Mouse (Mus musculus) limb, embryonic 10.5 days (tissue): ENCODE data around the gene Gsx2. TPM values are rescaled to one million over a fixed set of nuclear protein-coding genes. Genes with fewer than 3 reads are reported as not detected.

Source experiments
- DNase-seq: peaks from one replicate; pipeline ENCODE4 v3.0.0-alpha.2; 2017; ENCODE audit warnings: low spot score
- H3K27ac ChIP-seq: fragments of 300-500 bp; sonication (generic); 2 replicates; pipeline ENCODE4 v1.5.1; 2016; ENCODE audit warnings: mild to moderate bottlenecking
- H3K27me3 ChIP-seq: fragments of 300-500 bp; sonication (generic); 2 replicates; pipeline ENCODE4 v1.6.1; 2016; ENCODE audit warnings: low read depth, mild to moderate bottlenecking; ENCODE audit not compliant: poor library complexity, severe bottlenecking
- H3K36me3 ChIP-seq: fragments of 300-500 bp; sonication (generic); 2 replicates; pipeline ENCODE4 v1.6.1; 2016; ENCODE audit warnings: mild to moderate bottlenecking, moderate library complexity
- H3K4me1 ChIP-seq: fragments of 300-500 bp; sonication (generic); 2 replicates; pipeline ENCODE4 v1.6.1; 2016
- H3K4me3 ChIP-seq: fragments of 300-500 bp; sonication (generic); 2 replicates; pipeline ENCODE4 v1.5.1; 2016; ENCODE audit warnings: mild to moderate bottlenecking, moderate library complexity
- H3K9me3 ChIP-seq: fragments of 300-500 bp; sonication (generic); replicated peaks from 2 replicates; pipeline ENCODE4 v1.6.1; 2016; ENCODE audit warnings: mild to moderate bottlenecking
- whole genome bisulfite sequencing: fragments of 180-500 bp; shearing (Covaris S2); methylation state at CpG from one replicate; pipeline ENCODE4 v1.1.7; 2016; 5-methylcytosine and 5-hydroxymethylcytosine counted together
- polyA plus RNA-seq: library from polyadenylated mRNA; unstranded; fragments of >200 nt; fragmentation: Nextera tagmentation; extraction: Ambion mirVana; gene quantifications from 2 replicates; pipeline ENCODE4 v1.2.1, GENCODE M21; 2016

The Gsx2 gene
- polyA plus RNA-seq, 1 experiment from 2014 or later = not detected

- DNase-seq = peak; percentile 49
- under 1% methylated on average over 27 of the region's 27 CpGs for WGBS
- Histone ChIP-seq H3K4me1 (peaks cover 21% of the 10 kb centered on the region), H3K27me3 (peaks cover 100% of the 10 kb centered on the region), H3K36me3 (no peaks in the 10 kb centered on the region), H3K4me3 (no peak overlapping the region), H3K9me3 (no peaks in the 10 kb centered on the region), H3K27ac (no peak overlapping the region)
These were observed 8.4 kb downstream of the Gsx2 start for GRCm38 (mm10) chr5:75083591-75084392.

GRCm38 (mm10) chr5:75084393-75084870 is 9.0 kb downstream of the Gsx2 start:
- Histone ChIP-seq H3K27ac (no peak overlapping the region), H3K9me3 (no peaks in the 10 kb centered on the region), H3K36me3 (no peaks in the 10 kb centered on the region), H3K27me3 (peaks cover 100% of the 10 kb centered on the region), H3K4me3 (no peak overlapping the region), H3K4me1 (peaks cover 21% of the 10 kb centered on the region)
- 4% methylated on average over 8 of the region's 8 CpGs for WGBS
- DNase-seq = no peak

- Histone ChIP-seq H3K4me1 (peaks cover 17% of the 10 kb centered on the region), H3K9me3 (no peaks in the 10 kb centered on the region), H3K27ac (no peak overlapping the region), H3K4me3 (no peak overlapping the region), H3K36me3 (no peaks in the 10 kb centered on the region), H3K27me3 (peaks cover 100% of the 10 kb centered on the region)
- peak; percentile 46 for DNase-seq
- under 1% methylated on average over 25 of the region's 25 CpGs for WGBS
These were observed 9.6 kb downstream of the Gsx2 start for GRCm38 (mm10) chr5:75084871-75085520.

- H3K4me3 ChIP-seq = no peak overlapping the region
- DNase-seq = peak; percentile 42
These were observed 10.1 kb downstream of the Gsx2 start for GRCm38 (mm10) chr5:75085521-75085875.

GRCm38 (mm10) chr5:75085906-75086305 is 10.5 kb downstream of the Gsx2 start:
- no peak for DNase-seq
- Histone ChIP-seq H3K4me1 (peaks cover 17% of the 10 kb centered on the region), H3K27me3 (peaks cover 94% of the 10 kb centered on the region), H3K9me3 (no peaks in the 10 kb centered on the region), H3K4me3 (no peak overlapping the region), H3K27ac (no peak overlapping the region), H3K36me3 (no peaks in the 10 kb centered on the region)
- WGBS = 9% methylated on average over 4 of the region's 4 CpGs

More at GRCm38 (mm10) chr5:75085521-75085875, 10.1 kb downstream of the Gsx2 start:
- no peaks in the 10 kb centered on the region for H3K36me3 ChIP-seq
- H3K9me3 ChIP-seq = no peaks in the 10 kb centered on the region
- peaks cover 17% of the 10 kb centered on the region for H3K4me1 ChIP-seq
- no peak overlapping the region for H3K27ac ChIP-seq
- peaks cover 98% of the 10 kb centered on the region for H3K27me3 ChIP-seq
- under 1% methylated on average over 17 of the region's 17 CpGs for WGBS

- no peak for DNase-seq
- no peaks in the 10 kb centered on the region for H3K4me1 ChIP-seq
These were observed 31.1 kb downstream of the Gsx2 start for GRCm38 (mm10) chr5:75106511-75106910.

GRCm38 (mm10) chr5:75109368-75109767 is 34.0 kb downstream of the Gsx2 start:
- Histone ChIP-seq H3K27me3 (no peaks in the 10 kb centered on the region), H3K4me3 (no peak overlapping the region), H3K36me3 (no peaks in the 10 kb centered on the region), H3K27ac (no peak overlapping the region), H3K4me1 (no peaks in the 10 kb centered on the region), H3K9me3 (no peaks in the 10 kb centered on the region)
- DNase-seq = no peak
- WGBS = 66% methylated on average over 5 of the region's 5 CpGs

More at GRCm38 (mm10) chr5:75106511-75106910, 31.1 kb downstream of the Gsx2 start:
- H3K4me3 ChIP-seq = no peak overlapping the region
- no peaks in the 10 kb centered on the region for H3K9me3 ChIP-seq
- H3K36me3 ChIP-seq = no peaks in the 10 kb centered on the region
- 79% methylated on average over 3 of the region's 3 CpGs for WGBS
- no peak overlapping the region for H3K27ac ChIP-seq
- H3K27me3 ChIP-seq = no peaks in the 10 kb centered on the region

GRCm38 (mm10) chr5:75111781-75112180 is 36.4 kb downstream of the Gsx2 start:
- Histone ChIP-seq H3K4me3 (no peak overlapping the region), H3K9me3 (no peaks in the 10 kb centered on the region), H3K36me3 (no peaks in the 10 kb centered on the region), H3K27me3 (0 out of 2 replicates have a peak, but pooled peaks cover 3% of the 10 kb centered on the region), H3K27ac (no peak overlapping the region), H3K4me1 (no peaks in the 10 kb centered on the region)
- WGBS = 62% methylated on average over 5 of the region's 5 CpGs
- no peak for DNase-seq

GRCm38 (mm10) chr5:75118840-75119239 is 43.4 kb downstream of the Gsx2 start:
- 58% methylated on average over 7 of the region's 7 CpGs for WGBS
- H3K9me3 ChIP-seq = no peaks in the 10 kb centered on the region
- no peak overlapping the region for H3K4me3 ChIP-seq
- no peak overlapping the region for H3K27ac ChIP-seq
- peak; percentile 55 for DNase-seq
- H3K4me1 ChIP-seq = no peaks in the 10 kb centered on the region
- 0 out of 2 replicates have a peak, but pooled peaks cover 3% of the 10 kb centered on the region for H3K27me3 ChIP-seq
- H3K36me3 ChIP-seq = no peaks in the 10 kb centered on the region

GRCm38 (mm10) chr5:75121646-75122045 is 46.2 kb downstream of the Gsx2 start:
- Histone ChIP-seq H3K4me3 (no peak overlapping the region), H3K36me3 (no peaks in the 10 kb centered on the region), H3K27me3 (no peaks in the 10 kb centered on the region), H3K27ac (no peak overlapping the region), H3K4me1 (no peaks in the 10 kb centered on the region), H3K9me3 (no peaks in the 10 kb centered on the region)
- WGBS = 49% methylated on average over 5 of the region's 5 CpGs
- no peak for DNase-seq

Other genes starting within 250 kb of the Gsx2 start
- gene Chic2, start 30.8 kb upstream of the Gsx2 start, polyA plus RNA-seq = 36.9 and 40.0 TPM in 2 replicates
- gene Pdgfra, start 76.7 kb downstream of the Gsx2 start, polyA plus RNA-seq = 69.2 and 111 TPM in 2 replicates